Mouse (Mus musculus): ENCODE data around the gene Vmn1r35.
"Not testable (repeated sequence)": the region's sequence is repeated elsewhere in the genome, so short reads cannot be mapped to it uniquely, and the experiment has no call there.

Vmn1r35 gene

GRCm38 (mm10) chr6:66685806-66686205 lies at the start of gene Vmn1r35:
Gene Vmn1r35 (minus strand): TSS chr6:66685906.
- DNase-seq (ENCODE audit: low spot score in 2 of 2): no peak

DNA sequence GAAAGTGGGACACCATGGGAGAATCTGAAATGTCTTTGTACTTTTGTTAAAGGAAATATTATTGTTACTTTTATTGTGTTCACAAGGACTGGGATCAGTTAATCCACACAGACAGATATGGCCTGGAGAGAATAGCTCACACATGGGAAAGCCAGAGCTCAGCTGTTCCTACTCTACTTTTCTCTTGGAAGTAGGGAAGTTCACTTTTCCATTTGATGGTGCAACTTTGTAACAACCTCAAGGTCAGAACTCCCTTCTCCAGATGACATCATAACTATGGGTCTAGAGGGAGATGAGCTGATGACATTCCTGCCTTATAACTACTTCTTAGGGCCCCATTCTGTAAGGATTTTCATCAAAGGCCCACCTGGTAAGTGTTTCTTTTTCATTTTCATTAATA lies 43.4 kb upstream of the Vmn1r35 start, which contains the start of gene Vmn1r37:
Gene Vmn1r37, plus strand, starts transcription at position 301 of the 400 bp plus-strand sequence.
- not testable (repeated sequence) for DNase-seq (ENCODE audit: low spot score in 2 of 2)

GRCm38 (mm10) chr6:66719068-66719467 lies 33.4 kb upstream of the Vmn1r35 start, which contains the start of gene Vmn1r36:
Gene Vmn1r36 (minus strand): TSS chr6:66719168.
- DNase-seq (ENCODE audit: low spot score in 2 of 2): not testable (repeated sequence)

GRCm38 (mm10) chr6:66713854-66714253 lies 28.1 kb upstream of the Vmn1r35 start:
- DNase-seq (ENCODE audit: low spot score in 2 of 2): no peak

- no peak for DNase-seq (ENCODE audit: low spot score in 2 of 2)
Measured at GRCm38 (mm10) chr6:66708901-66709300, 23.2 kb upstream of the Vmn1r35 start.

DNA sequence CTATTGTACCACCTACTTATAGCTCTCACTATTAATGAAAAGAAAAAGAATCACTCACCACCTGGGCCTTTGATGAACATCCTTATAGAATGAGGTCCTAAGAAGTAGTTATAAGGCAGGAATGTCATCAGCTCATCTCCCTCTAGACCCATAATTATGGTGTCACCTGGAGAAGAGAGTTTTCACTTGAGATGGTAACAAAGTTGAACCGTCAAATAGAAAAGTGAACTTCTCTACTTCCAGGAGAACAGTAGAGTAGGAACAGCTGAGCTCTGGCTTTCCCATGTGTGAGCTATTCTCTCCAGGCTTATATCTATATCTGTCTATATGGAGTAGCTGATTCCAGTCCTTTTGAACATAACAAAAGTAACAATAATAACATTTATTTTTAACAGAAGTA lies 41.9 kb downstream of the Vmn1r35 start, which contains the start of gene Vmn1r34:
Gene Vmn1r34, minus strand, starts transcription at position 101 of the 400 bp plus-strand sequence.
- DNase-seq (ENCODE audit: low spot score in 2 of 2): no peak

All from urinary bladder, adult 18-20 months (tissue).